Mouse (Mus musculus) lung, postnatal 0 days (tissue): Measurements from ENCODE around the gene Gramd1a.

ENCODE experiments used
- CTCF ChIP-seq: IDR thresholded peaks from 2 replicates; pipeline ENCODE4 v1.5.1; 2016; ENCODE audit warnings: antibody characterized with exemption, mild to moderate bottlenecking
- EP300 ChIP-seq: IDR thresholded peaks from 2 replicates; pipeline ENCODE4 v1.6.1; 2016; ENCODE audit warnings: antibody characterized with exemption, mild to moderate bottlenecking, control low read depth

DNA sequence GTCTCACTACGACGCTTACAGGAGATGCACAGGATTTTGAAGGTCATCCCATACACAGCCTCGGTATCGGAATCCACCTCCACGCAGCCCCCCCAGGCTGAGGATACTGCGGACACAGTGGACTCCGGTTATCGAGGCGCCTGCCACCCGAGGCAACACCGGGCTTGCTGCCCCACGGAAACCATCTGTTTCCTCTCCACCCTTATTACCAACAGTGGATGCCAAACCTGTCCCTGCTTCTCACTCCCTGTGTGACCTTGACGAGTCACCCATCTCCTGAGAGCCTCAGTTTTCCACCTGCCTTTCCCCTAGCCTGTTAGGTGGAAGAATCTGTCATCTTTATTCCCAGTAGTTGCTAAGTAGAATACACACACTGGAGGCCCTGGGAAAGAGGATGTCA lies 30.6 kb downstream of the Gramd1a start:
- TF ChIP-seq CTCF (no peak), EP300 (no peak)
